Mouse (Mus musculus): ENCODE data around the gene Syvn1. TPM values are rescaled to one million over a fixed set of nuclear protein-coding genes. Genes with fewer than 3 reads are reported as not detected.

Syvn1 gene
- 10 to 100 TPM; 59.6 to 78.9 (median 62.2) TPM for total RNA-seq (2022)

DNA sequence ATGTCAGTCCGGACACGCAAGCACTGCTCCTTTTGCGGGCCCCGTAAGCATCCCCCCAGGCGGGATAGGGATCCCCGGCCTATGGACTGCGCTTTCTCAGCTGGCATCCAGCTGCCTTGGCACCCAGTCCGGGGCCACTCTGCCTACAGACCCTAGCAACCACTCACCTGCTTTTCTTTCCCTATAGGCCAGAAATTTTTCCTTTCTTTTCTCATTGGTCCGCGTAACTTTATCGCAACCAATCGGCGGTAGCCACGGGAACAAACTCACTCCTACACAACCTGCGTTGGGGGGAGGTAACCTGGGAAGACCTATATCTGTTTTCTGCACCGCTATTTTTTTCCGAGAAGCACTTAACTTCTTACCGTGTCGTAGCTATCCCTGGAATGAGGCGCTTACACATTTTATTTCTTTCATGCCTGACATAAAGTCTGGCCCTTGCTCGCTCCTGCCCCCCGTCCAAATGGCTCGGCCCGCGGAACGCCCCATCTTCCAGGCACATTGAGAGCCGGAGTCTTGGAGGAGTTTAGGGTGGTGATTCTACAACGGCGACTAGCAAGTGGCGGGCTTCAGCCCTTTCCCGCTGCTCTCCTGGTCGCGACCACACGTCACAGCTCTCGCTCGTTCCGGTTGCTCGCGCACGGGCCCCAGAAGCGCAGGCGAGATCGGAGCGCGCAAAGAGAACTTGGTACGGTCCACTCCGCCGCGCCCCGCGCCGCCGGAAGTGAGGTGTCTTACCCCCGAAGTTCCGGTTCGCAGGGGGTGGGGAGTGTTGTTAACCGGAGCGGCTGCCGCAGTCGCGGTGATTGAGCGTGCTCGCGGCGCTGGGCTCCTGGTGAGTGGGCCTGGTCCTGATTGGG lies at the start of gene Syvn1:
Gene Syvn1, plus strand, starts transcription at position 283 of the 860 bp plus-strand sequence.
- DNase-seq: peak; percentile 92

DNA sequence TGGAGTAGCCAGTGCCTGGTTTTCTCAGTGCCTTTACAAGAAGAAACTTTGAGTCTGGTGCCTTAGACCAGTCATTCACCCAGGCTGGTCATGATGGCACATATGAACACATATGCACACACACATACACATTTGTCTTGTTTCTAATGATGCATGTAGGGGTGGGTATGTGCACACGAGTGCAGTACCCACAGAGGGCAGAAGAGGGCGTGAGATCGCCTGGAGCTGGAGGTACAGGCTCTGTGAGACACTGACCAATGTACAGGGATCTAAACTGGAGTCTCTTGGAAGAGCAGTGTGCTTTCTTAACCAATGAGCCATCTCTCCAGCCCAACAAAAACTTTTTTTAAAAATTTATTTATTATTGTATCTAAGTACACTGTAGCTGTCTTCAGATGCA lies 48.2 kb upstream of the Syvn1 start:
- no peak for DNase-seq

DNA sequence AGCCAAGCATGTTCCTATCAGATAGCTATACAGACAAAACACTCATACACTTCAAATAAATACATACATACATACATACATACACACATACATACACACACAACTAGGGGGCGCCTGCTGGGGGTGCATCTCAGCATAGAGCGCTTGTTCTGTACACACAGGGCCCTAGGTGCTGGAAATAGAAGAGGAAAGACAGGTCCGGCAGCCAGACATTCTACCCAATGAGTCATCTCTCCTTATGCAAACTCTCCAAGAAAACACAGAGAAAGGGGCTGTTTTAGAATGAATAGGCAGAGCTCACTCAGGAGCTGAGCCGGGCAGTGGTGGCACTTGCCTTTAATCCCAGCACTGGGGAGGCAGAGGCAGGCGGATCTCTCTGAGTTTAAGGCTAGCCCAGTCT lies 46.4 kb upstream of the Syvn1 start:
- no peak for DNase-seq

DNA sequence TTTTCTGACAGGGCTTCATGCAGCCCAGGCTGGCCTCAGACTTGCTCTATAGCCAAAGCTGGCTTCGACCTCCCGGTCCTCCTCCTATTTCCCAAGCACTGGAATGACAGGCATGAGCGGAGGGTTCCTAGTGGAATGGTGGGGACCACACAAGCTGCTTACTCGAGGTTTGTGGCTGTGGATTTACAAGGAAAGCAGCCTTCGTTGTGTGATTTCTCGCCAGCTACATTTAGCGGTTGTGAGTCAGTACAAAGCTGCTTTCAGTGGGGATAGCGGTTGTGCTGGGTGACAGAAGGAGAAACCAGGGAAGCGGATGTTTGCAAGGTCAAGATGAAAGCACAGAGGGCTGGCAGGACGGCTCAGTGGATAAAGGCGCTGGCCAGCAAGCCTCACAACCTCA lies 40.8 kb upstream of the Syvn1 start:
- no peak for DNase-seq

DNA sequence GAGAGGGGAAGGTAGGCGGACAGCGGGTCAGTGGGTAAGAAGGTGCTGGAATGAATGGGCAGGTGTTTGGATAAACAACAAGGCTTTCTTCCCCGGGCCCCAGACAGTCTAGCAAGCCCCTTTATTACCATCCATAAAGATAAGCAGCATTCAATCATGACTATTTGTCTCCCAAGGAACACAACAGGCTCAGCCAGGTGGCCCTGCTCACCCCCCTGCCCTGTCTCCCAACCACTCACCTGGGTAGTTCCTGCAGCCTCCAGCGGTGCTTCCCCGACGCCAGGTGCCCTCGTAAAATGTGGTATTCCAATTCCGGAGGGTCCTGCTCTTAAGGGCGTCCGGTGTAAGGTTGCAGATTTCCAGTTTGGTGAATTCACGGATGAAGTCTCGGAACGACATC lies 39.4 kb upstream of the Syvn1 start:
- no peak for DNase-seq

DNA sequence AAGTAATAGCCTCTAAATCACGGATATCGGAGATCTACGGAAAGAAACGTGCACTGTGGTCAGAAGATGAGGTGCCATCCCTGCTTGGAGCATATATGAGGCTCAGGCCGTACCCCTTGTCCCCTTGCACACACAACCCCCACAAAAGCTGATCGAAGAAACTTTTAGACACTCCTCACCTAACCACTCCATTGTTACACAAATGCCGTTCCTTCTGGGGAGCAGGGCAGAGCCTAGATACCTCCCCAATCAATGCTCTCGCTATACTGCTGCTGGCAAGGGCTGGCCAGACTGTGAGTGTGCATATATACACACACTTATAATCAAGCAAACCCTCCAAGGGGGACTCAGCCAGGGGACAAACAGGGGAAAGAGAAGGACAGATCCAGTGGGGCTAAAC lies 37.2 kb upstream of the Syvn1 start:
- DNase-seq: no peak

DNA sequence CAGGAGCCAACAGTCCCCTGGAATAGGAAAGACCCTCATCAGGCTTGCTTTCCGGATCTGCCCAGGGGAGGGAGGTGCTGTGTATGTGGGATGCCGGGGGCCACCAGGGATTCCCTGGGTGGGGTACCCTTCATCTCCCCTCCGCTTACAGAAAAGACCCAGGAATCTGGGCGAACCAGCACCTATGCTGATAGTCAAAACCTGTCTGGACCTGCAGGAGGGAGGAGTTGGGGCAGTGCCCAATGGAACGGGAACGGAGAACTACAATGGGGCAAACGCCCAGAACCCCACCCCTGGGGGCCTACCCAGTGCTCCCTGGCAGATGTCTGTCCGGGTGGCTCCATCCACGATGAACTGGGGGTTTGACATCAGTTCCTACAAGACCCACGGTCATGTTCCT lies 32.7 kb upstream of the Syvn1 start:
- DNase-seq: no peak

DNA sequence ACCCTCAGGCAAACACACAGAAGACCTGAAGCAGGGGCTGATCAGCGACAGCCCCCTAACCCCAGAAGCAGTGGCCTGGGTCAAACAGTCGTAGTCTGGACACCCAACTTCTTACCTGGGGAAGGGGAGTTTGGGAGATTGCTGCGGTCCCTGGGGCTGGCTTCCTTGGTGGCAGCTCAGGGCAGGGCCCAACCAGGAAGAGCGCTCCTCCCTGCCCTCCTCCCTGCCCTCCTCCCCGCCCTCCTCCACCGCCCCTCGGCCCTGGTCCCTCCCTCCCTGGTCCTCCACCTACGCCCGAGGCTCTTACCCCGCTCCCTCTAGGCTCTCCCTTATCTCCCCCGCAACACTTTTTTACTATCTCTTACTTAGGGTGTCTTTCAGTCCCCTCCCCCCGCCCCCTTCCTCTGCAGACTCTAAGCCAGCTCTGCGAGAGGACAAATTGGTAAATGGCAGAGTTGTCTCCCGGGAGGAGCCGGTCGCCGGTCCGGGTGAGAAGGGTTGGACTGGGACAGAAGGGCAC lies 31.3 kb upstream of the Syvn1 start:
- DNase-seq: peak; percentile 28

DNA sequence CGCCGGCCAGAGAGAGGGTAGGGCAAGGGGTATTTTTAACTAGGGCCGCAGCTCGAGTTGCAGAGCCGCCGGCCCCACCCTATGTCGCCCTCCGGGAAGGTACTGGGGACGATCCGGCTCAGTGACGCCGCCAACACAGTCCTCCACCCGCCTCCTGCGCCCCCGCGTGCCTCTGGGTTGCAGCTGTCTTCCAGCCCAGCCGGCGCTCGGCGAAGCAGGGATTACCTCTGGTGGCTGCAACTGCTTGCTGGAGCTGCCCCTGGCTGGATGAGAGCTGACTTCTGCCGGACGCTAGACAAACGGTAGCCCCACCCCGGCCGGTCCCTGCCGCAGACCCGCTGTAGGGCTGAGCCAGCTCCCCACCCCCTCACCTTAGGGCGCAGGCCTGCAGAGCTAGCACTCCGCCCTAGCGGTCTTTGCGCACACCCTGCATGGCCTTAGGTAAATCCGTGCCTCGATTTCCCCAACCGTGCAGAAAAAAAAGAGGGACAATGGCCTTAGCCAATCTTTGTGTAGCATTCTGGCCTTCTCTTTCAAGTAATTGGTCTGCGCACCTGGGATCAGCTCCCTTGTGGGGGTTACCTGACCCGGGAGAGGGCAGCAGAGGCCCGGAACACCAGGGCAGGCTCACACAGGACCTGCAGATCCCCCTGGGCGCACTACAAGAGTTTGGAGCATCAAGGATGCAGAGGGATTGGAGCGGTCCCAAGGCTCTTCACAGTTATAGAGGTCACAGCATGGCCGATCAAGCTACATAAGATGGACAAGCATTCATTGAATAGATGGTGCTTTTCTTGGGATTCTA lies 30.7 kb upstream of the Syvn1 start, which contains the start of gene Capn1:
Gene Capn1, minus strand, starts transcription at position 387 of the 805 bp plus-strand sequence.
- DNase-seq: peak; percentile 56

DNA sequence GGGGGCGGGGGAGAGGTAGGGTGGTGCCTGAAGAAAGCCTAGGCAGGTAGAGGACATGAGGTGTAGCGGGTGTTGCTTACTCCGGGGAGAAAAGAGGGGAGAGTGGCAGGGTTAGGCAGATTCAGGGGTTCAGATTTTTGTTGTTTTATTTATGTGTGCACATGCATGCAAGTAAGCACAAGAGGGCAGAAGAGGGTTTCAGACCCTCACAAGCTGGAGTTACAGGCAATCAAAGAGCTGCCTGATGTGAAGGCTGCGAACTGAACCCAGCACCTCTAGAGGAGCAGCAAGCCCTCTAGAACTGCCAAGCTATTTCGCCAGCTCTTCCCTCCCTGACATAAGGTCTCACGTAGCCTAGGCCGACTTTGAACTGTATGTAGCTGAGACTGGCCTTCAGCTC lies 29.8 kb upstream of the Syvn1 start:
- no peak for DNase-seq

DNA sequence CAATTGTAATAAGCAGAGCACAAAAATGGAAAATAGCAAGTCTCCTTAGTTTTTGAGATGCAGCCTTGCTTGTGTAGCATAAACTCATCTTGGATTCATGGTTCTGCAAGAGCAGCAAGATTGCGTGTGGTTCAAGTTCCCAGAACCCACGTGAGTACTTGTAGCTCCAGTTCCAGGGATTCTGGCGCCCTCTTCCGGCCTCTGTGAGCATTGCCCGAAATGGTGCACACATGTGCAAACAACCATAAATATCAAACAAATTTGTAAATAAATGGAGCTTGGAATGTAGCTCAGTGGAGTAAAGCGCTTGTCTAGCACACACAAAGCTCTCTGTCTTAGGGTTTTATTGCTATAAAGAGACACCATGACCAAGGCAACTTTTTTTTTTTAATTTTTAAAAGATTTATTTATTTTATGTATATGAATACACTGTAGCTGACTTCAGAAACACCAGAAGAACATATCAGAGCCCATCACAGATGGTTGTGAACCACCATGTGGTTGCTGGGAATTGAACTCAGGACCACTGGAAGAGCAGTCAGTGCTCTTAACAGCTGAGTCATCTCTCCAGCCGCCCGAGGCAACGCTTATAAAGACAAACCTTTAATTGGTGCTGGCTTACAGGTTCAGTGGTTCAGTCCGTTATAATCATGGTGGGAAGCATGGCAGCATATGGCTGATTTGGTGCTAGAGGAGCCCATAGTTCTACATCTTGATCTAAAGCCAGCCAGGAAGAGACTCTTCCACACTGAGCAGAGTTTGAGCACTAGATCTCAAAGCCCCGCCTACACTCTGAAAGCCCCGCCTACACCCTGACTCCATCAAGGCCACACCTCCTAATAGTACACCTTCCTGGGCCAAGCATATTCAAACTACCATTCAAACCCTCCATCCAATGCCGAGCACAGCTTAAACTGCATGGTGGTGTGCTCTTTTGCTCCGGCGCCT lies 28.0 kb upstream of the Syvn1 start:
- peak; percentile 77 for DNase-seq

DNA sequence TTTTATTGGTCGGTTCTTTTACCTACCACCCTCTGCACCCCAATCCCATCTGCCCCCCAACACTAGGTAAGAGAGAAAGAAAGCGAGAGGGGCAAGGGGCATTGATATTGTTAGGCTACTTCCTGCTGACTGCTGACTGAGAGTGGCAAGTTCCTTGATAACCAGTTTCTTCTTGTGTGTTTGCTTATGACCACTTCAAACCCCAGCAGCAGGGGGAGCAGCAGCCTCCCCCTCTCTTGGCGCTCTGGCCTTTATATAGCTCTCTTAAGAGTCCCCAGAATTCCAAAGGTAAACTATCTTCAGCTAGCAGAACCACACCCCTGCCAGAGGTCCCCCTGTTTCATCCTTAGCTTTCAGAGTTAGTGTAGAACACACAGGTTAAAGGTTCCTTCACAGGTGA lies 26.1 kb upstream of the Syvn1 start:
- DNase-seq: no peak

DNA sequence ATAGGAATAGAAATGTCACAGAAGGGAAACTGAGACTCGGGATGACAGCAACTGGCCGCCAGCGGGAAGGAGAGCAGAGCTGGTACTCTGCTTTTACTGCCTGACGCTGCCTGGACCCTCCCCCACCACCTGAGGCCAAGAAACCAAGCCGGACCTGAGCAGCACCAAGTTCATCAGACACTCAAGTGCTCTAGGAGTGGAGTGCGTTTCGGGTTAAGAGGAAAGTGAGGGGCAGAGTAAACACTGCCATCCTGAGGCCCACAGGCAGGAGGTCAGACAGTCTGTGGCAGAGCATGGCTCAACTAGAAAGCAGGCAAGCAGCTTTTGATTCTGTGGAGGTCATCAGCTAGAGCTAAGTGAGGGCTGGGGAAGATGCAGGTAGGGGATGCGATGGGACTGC lies 23.3 kb upstream of the Syvn1 start:
- no peak for DNase-seq

DNA sequence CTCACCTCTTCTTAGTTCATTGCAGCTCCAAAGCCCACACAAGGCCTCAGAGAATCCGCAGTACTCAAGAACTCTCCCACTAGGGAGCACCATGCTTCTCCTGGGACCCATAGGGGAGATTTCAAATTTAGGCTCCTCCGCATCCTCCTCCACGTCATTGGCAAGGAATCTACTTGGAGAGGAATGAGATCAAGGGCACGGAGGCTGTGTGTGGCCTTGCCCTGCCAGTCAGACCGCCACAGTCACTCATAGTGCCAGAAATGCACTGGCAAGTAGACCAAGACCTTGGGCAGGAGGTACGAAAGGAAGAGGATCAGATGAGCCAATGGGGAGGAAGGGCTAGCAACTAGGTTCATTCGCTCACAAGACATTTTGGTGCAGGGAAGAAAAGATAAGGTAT lies 22.4 kb upstream of the Syvn1 start:
- DNase-seq: peak; percentile 81

DNA sequence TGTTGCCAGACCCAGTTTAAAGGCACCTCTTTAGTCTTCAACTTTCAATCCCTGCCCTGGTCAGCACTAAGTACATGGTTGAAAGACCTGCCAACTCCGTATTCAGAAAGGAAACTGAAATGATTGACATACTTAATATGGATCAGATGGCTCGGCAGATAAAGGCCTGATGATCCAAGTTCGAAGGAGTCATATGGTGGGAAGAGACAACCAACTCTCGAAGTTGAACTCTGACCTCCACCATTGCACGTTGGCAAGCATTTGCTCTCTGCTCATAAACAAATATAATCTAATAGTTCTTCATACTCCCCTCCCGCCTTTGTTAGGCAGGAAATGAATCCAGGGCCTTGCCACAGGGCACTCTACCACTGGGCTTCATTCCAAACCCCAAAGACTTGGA lies 17.4 kb upstream of the Syvn1 start:
- no peak for DNase-seq

DNA sequence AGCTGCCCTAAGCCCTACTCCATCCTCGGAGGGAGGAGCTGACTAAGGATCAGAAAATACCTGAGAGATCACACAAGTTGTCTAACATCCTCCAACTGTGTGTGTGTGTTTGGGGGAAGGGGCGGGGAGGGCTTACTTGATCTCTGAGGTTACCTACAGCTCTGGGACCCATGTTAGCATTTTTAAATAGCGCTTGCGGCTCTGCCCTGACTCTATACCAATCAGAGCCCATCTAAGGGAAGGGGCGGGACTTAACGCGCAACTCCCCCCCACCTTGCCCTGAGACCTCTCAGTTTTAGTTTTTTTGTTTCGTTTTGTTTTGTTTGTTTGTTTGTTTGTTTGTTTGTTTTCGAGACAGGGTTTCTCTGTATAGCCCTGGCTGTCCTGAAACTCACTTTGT lies 16.9 kb upstream of the Syvn1 start:
- no peak for DNase-seq

DNA sequence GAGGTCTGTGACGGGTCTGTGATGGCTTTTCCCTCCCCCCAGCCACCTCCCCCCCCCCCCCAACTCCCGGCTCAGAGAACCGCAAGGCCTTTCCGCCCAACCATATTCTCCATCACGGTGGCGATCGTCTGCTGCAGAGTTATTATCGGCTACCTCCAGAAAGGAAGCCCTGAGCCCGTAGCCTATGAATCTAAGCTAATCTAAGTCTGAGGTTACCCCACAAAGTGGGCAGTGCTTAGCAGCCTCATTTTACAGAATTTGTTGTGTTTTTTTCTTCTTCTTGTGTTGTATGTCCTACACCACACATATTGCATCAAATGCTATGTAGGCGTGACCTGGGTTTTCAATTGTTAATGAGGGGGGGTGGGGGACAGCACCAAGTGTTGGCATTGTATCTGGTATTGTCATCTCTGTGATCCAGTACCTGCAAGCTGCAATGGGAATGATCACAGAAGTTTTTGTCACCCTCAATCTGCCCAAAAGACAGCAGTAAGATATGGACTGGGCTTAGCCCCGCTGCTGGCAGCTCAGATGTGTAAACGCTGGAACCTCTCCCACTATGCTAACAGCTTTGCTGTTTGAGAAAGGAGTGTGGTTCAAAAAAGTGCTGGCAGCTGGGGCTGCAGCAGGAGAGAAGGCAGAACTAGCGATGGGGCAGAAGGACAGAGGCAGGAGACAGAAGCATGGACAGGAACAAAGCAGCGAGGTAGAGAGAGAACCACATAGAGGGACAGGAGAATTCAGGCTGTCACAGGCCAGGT lies 15.7 kb upstream of the Syvn1 start:
- DNase-seq: no peak

DNA sequence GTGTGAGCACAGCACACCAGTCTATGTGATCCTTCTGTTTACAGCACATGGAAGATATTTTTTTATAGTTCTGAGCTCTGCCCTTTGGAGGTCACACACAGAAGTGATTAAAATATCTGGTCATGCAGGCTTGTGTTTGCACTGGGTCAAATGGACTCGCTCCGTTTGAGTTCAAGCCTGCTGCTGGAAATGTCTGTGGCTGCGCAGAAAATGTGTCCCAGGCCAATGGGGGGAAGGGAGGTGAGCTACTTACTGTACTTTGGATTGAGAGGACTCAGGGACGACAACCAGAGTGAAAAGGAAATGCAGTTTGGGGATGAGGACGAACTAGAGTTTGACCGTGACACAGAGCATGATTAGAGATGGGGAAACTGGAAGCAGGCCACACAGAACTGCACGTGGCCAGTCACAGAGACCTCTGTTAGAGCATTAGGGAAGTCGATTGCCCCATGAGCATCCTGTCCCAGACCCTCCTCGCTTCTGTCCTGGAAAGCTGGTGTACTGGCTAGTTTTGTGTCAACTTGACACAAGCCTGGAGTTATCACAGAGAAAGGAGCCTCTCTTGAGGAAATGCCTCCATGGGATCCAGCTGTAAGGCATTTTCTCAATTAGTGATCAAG lies 10.3 kb upstream of the Syvn1 start:
- DNase-seq: no peak

DNA sequence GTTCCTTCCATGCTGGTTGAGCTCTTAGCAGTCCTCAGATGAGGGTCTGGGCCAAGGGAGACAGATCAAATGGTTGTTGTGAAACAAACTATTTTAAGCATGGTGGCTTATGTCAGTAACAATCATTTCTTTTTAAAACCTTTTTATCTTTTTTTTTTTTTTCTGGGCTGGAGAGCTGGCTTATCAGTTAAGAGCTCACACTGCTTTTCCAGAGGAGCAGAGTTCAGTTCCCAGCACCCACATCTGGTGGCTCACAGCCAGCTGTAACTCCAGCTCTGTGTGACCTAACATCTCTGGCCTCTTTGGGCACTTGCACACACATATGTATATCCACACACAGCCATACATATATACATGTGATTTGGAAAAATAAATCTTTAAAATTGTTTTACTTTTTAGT lies 8.7 kb upstream of the Syvn1 start:
- no peak for DNase-seq

DNA sequence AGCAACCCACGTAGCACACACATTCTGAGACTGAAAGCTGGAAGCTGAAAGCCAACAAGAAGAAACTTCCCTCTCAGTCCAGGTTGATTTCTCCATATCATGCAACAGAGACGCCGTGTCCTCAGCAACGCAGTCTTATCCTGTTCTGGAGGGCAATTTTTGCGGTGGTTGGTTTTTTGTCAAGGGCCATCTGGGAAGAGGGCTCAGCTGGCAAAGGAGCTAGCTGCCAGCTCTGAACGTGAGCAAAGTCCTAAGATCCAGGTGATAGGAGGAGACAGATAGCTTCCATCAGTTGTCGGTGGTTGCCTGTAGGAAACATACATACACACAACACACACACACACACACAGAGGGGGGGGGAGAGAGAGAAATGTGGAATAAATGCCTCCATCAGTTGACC lies 8.1 kb upstream of the Syvn1 start:
- no peak for DNase-seq

DNA sequence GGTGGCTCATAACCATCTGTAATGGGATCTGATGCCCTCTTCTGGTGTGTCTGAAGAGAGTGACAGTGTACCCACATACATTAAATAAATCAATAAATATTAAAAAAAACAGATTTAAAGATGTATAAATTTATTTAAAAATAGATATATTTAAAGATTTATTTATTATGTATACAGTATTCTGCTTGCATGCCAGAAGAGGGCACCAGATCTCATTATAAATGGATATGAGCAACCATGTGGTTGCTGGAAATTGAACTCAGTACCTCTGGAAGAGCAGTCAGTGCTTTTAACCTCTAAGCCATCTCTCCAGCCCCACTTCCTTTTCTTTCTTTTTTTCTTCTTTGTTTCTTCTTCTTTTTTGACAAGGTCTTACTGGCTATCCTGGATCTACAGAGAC lies 6.4 kb upstream of the Syvn1 start:
- no peak for DNase-seq

Data from adrenal gland, adult 8-10 months (tissue).